Mouse (Mus musculus): ENCODE measurements at regions not wholly inside any gene's neighbourhood (a gene's known extent, or its start where the extent isn't known, plus 50 kb on each side); places are given as distances from the start of the nearest gene placed in this dataset.

DNA sequence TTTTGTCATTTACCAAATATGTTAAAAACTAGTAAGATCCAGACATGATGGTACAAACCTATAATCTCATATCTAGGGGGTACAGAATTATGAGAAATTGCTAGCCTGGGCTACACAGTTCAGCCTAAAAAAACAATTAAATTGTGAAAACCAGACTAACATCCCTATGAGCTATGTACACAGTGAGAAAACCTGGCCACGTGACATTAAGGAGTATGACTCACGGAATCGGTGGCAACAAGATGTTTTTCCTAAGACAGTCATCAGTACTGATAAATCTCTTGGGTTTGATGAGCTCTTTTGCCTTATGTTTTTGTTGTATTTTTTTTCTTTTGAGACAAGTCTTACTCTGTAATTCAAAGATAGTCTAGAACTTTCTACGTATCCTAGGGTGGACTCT is 148.6 kb downstream of the Csl start:
- 97% methylated on average over 4 of the region's 4 CpGs for WGBS
- Histone ChIP-seq H3K9me3 (ENCODE audit: control insufficient read depth, low read length) (peaks cover 5% of the 10 kb centered on the region; the same call in 1 of the 2 replicates), H3K27me3 (replicated peaks; ENCODE audit: control insufficient read depth, insufficient read depth, low read length) (no peaks in the 10 kb centered on the region), H3K36me3 (ENCODE audit: control insufficient read depth, insufficient read depth, low read length) (no peaks in the 10 kb centered on the region), H3K9ac (ENCODE audit: low read depth, low read length) (no peak overlapping the region), H3K27ac (ENCODE audit: low read depth, low read length) (no peak overlapping the region), H3K4me2 (ENCODE audit: low read length) (no peak overlapping the region), H3K4me1 (ENCODE audit: control insufficient read depth, insufficient read depth, low read depth, low read length) (no peaks in the 10 kb centered on the region), H3K4me3 (ENCODE audit: low read length) (no peak overlapping the region)
- ATAC-seq: no peak

DNA sequence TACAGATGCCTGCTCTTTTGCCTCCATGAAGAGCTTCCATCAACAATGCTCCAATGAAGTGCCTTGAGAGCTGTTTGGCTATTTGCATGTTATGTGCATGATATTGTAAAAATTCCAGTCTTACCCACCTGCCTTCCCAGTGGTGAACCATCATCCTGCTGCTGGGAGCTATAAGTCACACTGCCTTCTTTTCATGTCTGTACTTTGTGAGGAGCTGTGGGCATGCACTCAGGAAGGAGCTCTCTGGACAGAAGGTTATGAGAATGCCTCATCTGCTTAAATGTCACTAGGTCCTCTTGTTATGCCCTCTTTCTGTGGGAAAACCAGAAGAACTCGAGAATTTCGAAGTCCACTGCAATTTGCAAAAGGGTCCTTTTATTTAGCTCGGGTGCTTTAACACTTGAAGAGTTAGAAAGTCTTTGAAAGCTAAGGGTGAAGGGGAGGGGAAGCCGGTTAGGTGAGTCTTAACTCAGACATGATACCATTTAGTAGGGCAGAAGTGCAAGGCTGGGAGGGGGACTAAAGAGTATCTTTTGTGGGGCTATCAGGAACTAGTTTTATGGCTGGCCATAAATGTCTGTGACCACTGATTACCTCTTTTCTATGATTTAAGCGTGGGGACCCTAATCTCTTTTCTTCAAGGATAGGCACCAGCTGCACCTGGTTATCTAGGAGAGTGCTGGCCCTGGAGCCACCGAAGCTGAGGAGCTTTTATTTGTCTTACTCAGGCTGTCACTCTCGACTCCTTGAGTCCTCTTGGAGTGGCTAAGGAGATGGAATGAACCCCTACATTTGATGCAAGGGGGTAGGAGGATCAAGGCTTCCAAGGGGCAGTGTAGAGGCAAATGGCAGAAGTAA is 144.8 kb downstream of the Csl start:
- Histone ChIP-seq H3K9me3 (ENCODE audit: control insufficient read depth, low read length) (peaks cover 5% of the 10 kb centered on the region; the same call in 1 of the 2 replicates), H3K36me3 (ENCODE audit: control insufficient read depth, insufficient read depth, low read length) (no peaks in the 10 kb centered on the region), H3K9ac (ENCODE audit: low read depth, low read length) (no peak overlapping the region), H3K4me2 (ENCODE audit: low read length) (no peak overlapping the region), H3K4me1 (ENCODE audit: control insufficient read depth, insufficient read depth, low read depth, low read length) (no peaks in the 10 kb centered on the region), H3K27ac (ENCODE audit: low read depth, low read length) (no peak overlapping the region), H3K27me3 (replicated peaks; ENCODE audit: control insufficient read depth, insufficient read depth, low read length) (no peaks in the 10 kb centered on the region), H3K4me3 (ENCODE audit: low read length) (no peak overlapping the region)
- WGBS: 69% methylated on average over 7 of the region's 7 CpGs
- no peak for ATAC-seq

DNA sequence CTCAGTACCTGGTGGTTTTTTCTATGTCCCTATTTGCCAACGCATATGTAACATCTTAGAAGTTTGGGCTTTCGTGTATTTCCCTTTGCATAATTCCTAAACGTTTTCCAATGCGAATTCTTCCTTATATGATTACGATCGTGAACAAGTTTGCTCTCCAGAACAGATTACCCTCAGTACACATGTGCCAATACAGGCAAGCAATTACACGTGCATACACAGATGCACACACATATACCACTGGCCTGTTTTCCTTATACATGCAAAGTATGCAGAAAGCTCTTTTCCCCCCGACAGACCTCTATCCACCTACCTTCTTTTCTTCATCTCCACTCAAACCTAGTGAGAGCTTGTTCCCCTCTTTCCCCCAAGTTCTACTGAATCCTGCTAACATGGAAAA is 144.1 kb downstream of the Csl start:
- Histone ChIP-seq H3K4me1 (ENCODE audit: control insufficient read depth, insufficient read depth, low read depth, low read length) (no peaks in the 10 kb centered on the region), H3K9me3 (ENCODE audit: control insufficient read depth, low read length) (peaks cover 5% of the 10 kb centered on the region; the same call in 1 of the 2 replicates), H3K27ac (ENCODE audit: low read depth, low read length) (no peak overlapping the region), H3K36me3 (ENCODE audit: control insufficient read depth, insufficient read depth, low read length) (no peaks in the 10 kb centered on the region), H3K9ac (ENCODE audit: low read depth, low read length) (no peak overlapping the region), H3K4me2 (ENCODE audit: low read length) (no peak overlapping the region), H3K4me3 (ENCODE audit: low read length) (no peak overlapping the region), H3K27me3 (replicated peaks; ENCODE audit: control insufficient read depth, insufficient read depth, low read length) (no peaks in the 10 kb centered on the region)
- ATAC-seq: no peak
- WGBS: 88% methylated on average over 8 of the region's 8 CpGs

DNA sequence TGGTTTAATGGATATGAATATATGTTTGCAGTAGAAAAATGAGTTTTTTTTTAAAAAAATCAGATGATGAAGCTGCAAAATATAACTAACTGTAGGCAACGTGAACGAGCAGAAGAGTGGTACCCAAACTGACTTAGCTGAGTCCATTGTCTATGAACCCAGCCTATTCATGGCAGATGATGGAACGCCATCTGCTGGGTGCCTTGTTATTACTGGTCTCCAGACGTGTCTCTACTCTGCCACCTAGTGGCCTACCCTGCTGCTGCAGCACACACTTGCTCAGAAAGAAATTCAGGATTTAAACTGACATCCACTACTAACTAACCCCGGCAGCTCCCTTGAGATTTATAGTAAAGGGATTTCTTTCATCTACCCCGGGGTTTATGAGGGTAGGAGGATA is 143.7 kb downstream of the Csl start:
- WGBS: 14% methylated on average over 6 of the region's 6 CpGs
- ATAC-seq: peak; percentile 75; the same call in 1 of the 2 replicates
- no peak overlapping the region for H3K4me3 ChIP-seq (ENCODE audit: low read length)

DNA sequence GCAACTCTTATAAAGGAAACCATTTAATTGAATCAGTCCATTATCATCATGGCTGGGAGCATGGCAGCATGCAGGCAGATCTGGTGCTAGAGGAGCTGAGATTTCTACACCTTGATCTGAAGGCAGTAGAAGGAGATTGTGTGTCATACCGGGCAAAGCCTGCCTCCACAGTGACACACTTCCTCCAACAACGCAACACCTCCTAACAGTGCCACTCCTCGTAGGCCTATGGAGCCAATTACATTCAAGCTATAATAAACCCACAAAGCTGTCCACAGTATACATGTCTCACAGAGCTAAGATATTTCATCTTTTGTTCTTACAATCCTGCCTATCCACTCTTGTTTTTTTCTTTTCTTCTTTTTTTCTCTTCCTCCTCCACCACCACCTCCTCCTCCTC is 141.8 kb downstream of the Csl start:
- WGBS: 92% methylated on average over 3 of the region's 3 CpGs
- ATAC-seq: no peak
- H3K4me1 ChIP-seq (ENCODE audit: control insufficient read depth, insufficient read depth, low read depth, low read length): no peaks in the 10 kb centered on the region

More for the DNA sequence above, 143.7 kb downstream of the Csl start:
- Histone ChIP-seq H3K27ac (ENCODE audit: low read depth, low read length) (no peak overlapping the region), H3K36me3 (ENCODE audit: control insufficient read depth, insufficient read depth, low read length) (no peaks in the 10 kb centered on the region), H3K4me2 (ENCODE audit: low read length) (no peak overlapping the region), H3K9me3 (ENCODE audit: control insufficient read depth, low read length) (peaks cover 5% of the 10 kb centered on the region; the same call in 1 of the 2 replicates), H3K9ac (ENCODE audit: low read depth, low read length) (no peak overlapping the region), H3K4me1 (ENCODE audit: control insufficient read depth, insufficient read depth, low read depth, low read length) (no peaks in the 10 kb centered on the region), H3K27me3 (replicated peaks; ENCODE audit: control insufficient read depth, insufficient read depth, low read length) (no peaks in the 10 kb centered on the region)

DNA sequence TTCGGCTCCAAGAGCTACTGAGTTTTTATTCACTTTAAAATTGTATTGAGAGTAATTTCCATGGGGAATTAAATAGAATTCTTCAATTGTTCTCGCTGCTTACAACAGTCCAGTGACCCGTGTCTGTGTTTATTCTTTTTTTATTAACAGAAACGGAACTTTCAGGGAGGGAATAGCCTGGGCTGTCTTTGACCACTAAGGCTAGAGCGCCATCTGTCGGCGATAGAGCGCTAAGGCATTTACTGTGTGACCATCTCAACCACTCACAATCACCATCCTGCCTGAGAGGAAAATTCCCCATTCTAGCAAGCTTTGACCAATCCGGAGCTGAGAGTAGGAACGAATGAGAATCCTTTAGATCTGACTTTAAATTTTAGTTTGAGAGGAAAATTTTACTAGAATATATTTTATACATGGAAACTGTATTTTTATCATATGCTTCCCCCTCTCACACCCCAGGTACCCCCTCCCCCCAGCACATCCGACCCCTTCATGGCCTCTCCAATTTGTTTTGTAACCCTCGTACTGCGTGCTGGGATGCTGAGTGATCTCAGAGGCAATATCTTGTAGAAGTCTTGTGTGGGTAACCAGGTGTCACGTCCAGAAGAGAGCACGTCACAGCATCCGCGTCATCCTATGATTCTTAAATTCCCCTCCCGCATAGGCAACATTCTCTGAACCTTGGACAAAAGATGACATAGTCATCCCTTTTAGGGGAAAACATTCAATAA is 139.9 kb downstream of the Csl start:
- no peak overlapping the region for H3K9ac ChIP-seq (ENCODE audit: low read depth, low read length)
- no peaks in the 10 kb centered on the region for H3K4me1 ChIP-seq (ENCODE audit: control insufficient read depth, insufficient read depth, low read depth, low read length)
- H3K27ac ChIP-seq (ENCODE audit: low read depth, low read length): no peak overlapping the region
- H3K36me3 ChIP-seq (ENCODE audit: control insufficient read depth, insufficient read depth, low read length): no peaks in the 10 kb centered on the region
- H3K27me3 ChIP-seq (replicated peaks; ENCODE audit: control insufficient read depth, insufficient read depth, low read length): no peaks in the 10 kb centered on the region
- H3K4me3 ChIP-seq (ENCODE audit: low read length): no peak overlapping the region
- H3K9me3 ChIP-seq (ENCODE audit: control insufficient read depth, low read length): no peaks in the 10 kb centered on the region
- WGBS: 47% methylated on average over 18 of the region's 18 CpGs
- peak overlapping the region; percentile 35 for H3K4me2 ChIP-seq (ENCODE audit: low read length)
- peak; percentile 79; the same call in 1 of the 2 replicates for ATAC-seq

More for the DNA sequence above, 141.8 kb downstream of the Csl start:
- Histone ChIP-seq H3K4me2 (ENCODE audit: low read length) (no peak overlapping the region), H3K36me3 (ENCODE audit: control insufficient read depth, insufficient read depth, low read length) (no peaks in the 10 kb centered on the region), H3K9ac (ENCODE audit: low read depth, low read length) (no peak overlapping the region), H3K9me3 (ENCODE audit: control insufficient read depth, low read length) (peaks cover 5% of the 10 kb centered on the region; the same call in 1 of the 2 replicates), H3K4me3 (ENCODE audit: low read length) (no peak overlapping the region), H3K27ac (ENCODE audit: low read depth, low read length) (no peak overlapping the region), H3K27me3 (replicated peaks; ENCODE audit: control insufficient read depth, insufficient read depth, low read length) (no peaks in the 10 kb centered on the region)

DNA sequence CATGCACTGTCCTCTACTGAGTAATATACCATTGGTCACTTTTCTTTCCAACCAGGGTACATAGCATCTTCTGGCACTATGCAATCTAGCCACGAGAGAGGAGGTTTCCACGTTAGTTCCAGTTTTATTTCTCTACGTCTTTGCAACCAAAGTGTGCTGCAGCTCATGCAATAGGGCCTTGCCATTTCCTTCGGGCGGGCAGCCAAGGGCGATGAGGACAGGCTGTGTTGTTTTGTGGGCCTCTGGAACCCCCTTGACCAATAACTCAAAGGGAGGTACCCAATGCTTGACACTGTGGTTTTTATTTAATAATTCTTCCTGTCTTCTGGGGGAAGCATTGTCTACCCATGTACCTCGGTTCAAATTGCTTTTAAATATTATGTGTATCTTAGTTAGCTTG is 139.0 kb downstream of the Csl start:
- Histone ChIP-seq H3K27me3 (replicated peaks; ENCODE audit: control insufficient read depth, insufficient read depth, low read length) (no peaks in the 10 kb centered on the region), H3K4me2 (ENCODE audit: low read length) (no peak overlapping the region), H3K27ac (ENCODE audit: low read depth, low read length) (no peak overlapping the region), H3K36me3 (ENCODE audit: control insufficient read depth, insufficient read depth, low read length) (no peaks in the 10 kb centered on the region), H3K4me3 (ENCODE audit: low read length) (no peak overlapping the region), H3K9me3 (ENCODE audit: control insufficient read depth, low read length) (no peaks in the 10 kb centered on the region), H3K4me1 (ENCODE audit: control insufficient read depth, insufficient read depth, low read depth, low read length) (no peaks in the 10 kb centered on the region), H3K9ac (ENCODE audit: low read depth, low read length) (no peak overlapping the region)
- ATAC-seq: no peak
- 87% methylated on average over 7 of the region's 7 CpGs for WGBS

DNA sequence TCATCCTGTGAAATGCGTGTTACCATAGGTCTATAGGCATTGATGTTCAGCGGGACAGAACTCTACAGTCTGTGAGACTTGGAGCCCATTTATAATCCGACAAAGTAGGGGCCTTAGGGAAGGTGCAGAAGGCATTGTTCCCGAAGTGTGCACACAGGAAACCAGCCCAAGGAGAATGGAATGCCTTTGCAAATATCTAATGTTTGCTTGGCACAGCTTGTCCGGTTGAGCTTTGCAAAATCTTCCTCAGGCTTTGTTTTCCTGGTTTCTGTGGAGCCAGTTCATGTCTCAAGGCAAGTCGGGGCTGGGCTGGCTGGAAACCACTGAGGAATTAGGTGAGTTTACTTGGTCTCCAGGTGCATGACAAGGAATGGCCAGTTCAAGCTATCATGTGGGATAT is 132.1 kb downstream of the Csl start:
- Histone ChIP-seq H3K27me3 (replicated peaks; ENCODE audit: control insufficient read depth, insufficient read depth, low read length) (no peaks in the 10 kb centered on the region), H3K36me3 (ENCODE audit: control insufficient read depth, insufficient read depth, low read length) (no peaks in the 10 kb centered on the region), H3K4me2 (ENCODE audit: low read length) (no peak overlapping the region), H3K27ac (ENCODE audit: low read depth, low read length) (no peak overlapping the region), H3K4me3 (ENCODE audit: low read length) (no peak overlapping the region), H3K4me1 (ENCODE audit: control insufficient read depth, insufficient read depth, low read depth, low read length) (no peaks in the 10 kb centered on the region), H3K9ac (ENCODE audit: low read depth, low read length) (no peak overlapping the region), H3K9me3 (ENCODE audit: control insufficient read depth, low read length) (no peaks in the 10 kb centered on the region)
- no peak for ATAC-seq
- WGBS: 79% methylated on average over 6 of the region's 6 CpGs

DNA sequence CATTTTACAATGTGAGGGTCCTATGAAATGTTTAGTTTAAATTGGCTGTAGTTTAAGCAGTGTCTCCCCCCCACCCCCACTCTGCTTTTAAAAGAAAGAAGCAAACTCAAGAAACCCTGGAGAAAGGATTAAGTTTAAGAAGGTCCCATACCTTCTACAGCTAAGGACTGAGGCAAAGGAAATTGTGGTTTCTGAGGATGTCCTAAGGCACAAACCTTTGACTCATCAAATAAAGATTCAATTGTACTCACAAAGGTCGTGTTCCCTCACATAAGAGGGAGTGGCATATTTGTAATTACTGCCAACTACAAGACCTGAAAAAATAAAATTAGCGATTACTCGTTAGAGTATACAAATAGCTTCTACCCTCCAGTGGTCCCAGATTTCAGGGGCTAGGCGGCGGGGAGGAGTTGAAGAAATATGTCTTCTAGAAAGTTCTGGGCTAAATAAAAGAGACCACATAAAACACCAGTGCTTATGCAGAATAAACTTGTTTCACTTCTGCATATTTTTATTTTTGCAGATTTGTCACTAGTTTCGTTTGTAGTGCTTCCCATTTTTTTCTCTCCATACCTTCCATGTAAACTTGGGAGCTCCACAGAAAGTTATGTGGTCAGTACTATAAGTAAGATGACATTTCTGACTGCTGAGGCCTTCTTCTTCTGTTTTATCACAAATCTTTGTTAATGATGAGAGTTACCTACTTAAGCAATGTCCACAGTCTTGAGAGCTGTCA is 127.0 kb downstream of the Csl start:
- ATAC-seq: no peak
- Histone ChIP-seq H3K9ac (ENCODE audit: low read depth, low read length) (no peak overlapping the region), H3K4me2 (ENCODE audit: low read length) (no peak overlapping the region), H3K9me3 (ENCODE audit: control insufficient read depth, low read length) (no peaks in the 10 kb centered on the region), H3K4me1 (ENCODE audit: control insufficient read depth, insufficient read depth, low read depth, low read length) (no peaks in the 10 kb centered on the region), H3K27ac (ENCODE audit: low read depth, low read length) (no peak overlapping the region), H3K4me3 (ENCODE audit: low read length) (no peak overlapping the region), H3K27me3 (replicated peaks; ENCODE audit: control insufficient read depth, insufficient read depth, low read length) (no peaks in the 10 kb centered on the region), H3K36me3 (ENCODE audit: control insufficient read depth, insufficient read depth, low read length) (no peaks in the 10 kb centered on the region)
- 86% methylated on average over 6 of the region's 6 CpGs for WGBS

Data from hindbrain, embryonic 16.5 days (tissue).